Mouse (Mus musculus): ENCODE results near the gene Pqlc3. TPM values are rescaled to one million over a fixed set of nuclear protein-coding genes. Genes with fewer than 3 reads are reported as not detected.

Gene Pqlc3
- total and polyA plus RNA-seq, 3 experiments = 2.6 to 13.6 (median 2.8) TPM

- no peak for TF ChIP-seq EP300 (IDR thresholded peaks at IDR 0.05; ENCODE audit: insufficient read depth, low read depth, low read length)
- TF ChIP-seq CTCF (IDR thresholded peaks at IDR 0.05) = no peak
- DNase-seq = no peak
- intact Hi-C loops (cut with DNase I) = loop anchor here (2.0 kb wide), 1 partner anchor 15 kb away; no protein-coding TSS in a partner anchor
- WGBS = 65% methylated on average over 3 of the region's 3 CpGs
- no peaks in the 10 kb centered on the region for H3K79me2 ChIP-seq (replicated peaks; ENCODE audit: control insufficient read depth, insufficient read depth, low read length)
- H3K27me3 ChIP-seq (ENCODE audit: control insufficient read depth, insufficient read depth, low read length) = no peaks in the 10 kb centered on the region
- H3K9ac ChIP-seq (ENCODE audit: low read depth, low read length) = no peak overlapping the region
- no peaks in the 10 kb centered on the region for H3K4me1 ChIP-seq (ENCODE audit: control insufficient read depth, insufficient read depth, low read length)
- no peak overlapping the region for H3K4me3 ChIP-seq
- peaks cover 5% of the 10 kb centered on the region for H3K36me3 ChIP-seq (ENCODE audit: control insufficient read depth, insufficient read depth, low read length)
- H3K27ac ChIP-seq = no peak overlapping the region
These were observed 58.2 kb downstream of the Pqlc3 start for GRCm38 (mm10) chr12:16941976-16942375.

Other genes with a start within 250 kb of the Pqlc3 start
- under 1 TPM; 0.25 to 0.39 TPM for gene Greb1, start 199.5 kb downstream of the Pqlc3 start, total RNA-seq (2021)
- 0.44 and 0.51 TPM in 2 replicates for gene Greb1, start 199.5 kb downstream of the Pqlc3 start, polyA plus RNA-seq (2012; rRNA removed)
- 10 to 100 TPM; 79.1 to 84.1 TPM for gene E2f6, start 189.4 kb downstream of the Pqlc3 start, total RNA-seq (2021)
- gene E2f6, start 189.4 kb downstream of the Pqlc3 start, polyA plus RNA-seq (2012; rRNA removed) = 46.7 and 87.4 TPM in 2 replicates
- gene Rock2, start 105.5 kb downstream of the Pqlc3 start, total RNA-seq (2021) = 10 to 100 TPM; 78.0 to 80.2 TPM
- 11.2 and 27.6 TPM in 2 replicates for gene Rock2, start 105.5 kb downstream of the Pqlc3 start, polyA plus RNA-seq (2012; rRNA removed)
- under 1 TPM in 1 of 2 experiments, not detected in 1; 0.14 TPM for gene 2410004P03Rik, start 11.3 kb upstream of the Pqlc3 start, total RNA-seq (2021)
- gene 2410004P03Rik, start 11.3 kb upstream of the Pqlc3 start, polyA plus RNA-seq (2012; rRNA removed) = 0.41 and 0.84 TPM in 2 replicates
- not detected for gene Kcnf1, start 176.5 kb upstream of the Pqlc3 start, total RNA-seq (2021)
- 0.04 and 0.12 TPM in 2 replicates for gene Kcnf1, start 176.5 kb upstream of the Pqlc3 start, polyA plus RNA-seq (2012; rRNA removed)

Data from heart, adult 2 months (tissue).